Mouse (Mus musculus): Measurements from ENCODE around the gene Cnot6l. TPM values are rescaled to one million over a fixed set of nuclear protein-coding genes. Genes with fewer than 3 reads are reported as not detected.

The Cnot6l gene
- total and polyA plus RNA-seq, 3 experiments = 19.6 to 33.4 (median 28.0) TPM

GRCm38 (mm10) chr5:96162399-96163331, 1.3 kb downstream of the Cnot6l start (continued):
- peak; percentile 33; the same call in 1 of the 2 replicates for TF ChIP-seq IRF4 (IDR thresholded peaks at IDR 0.05; ENCODE audit: low read depth, low read length)

GRCm38 (mm10) chr5:96161578-96162398, 2.2 kb downstream of the Cnot6l start:
- H3K4me3 ChIP-seq (replicated peaks in 1 of 3; ENCODE audit: low read depth in 2 of 3, low read length in 2 of 3, poor library complexity in 1 of 3) = peak overlapping the region; percentile 81 to 96 (median 91)
- H3K9me3 ChIP-seq (replicated peaks; ENCODE audit: low read length) = peaks cover 5% of the 10 kb centered on the region
- H3K4me1 ChIP-seq (ENCODE audit: control insufficient read depth in 1 of 2, insufficient read depth in 2 of 2) = peaks cover 0 to 26% of the 10 kb centered on the region in 2 experiments; a peak in 2 of 4 replicates
- TF ChIP-seq UBTF (IDR thresholded peaks at IDR 0.05; ENCODE audit: low read depth, low read length) (peak; percentile 80), POLR2A (IDR thresholded peaks at IDR 0.05; ENCODE audit: low read depth, low read length) (peak; percentile 39; the same call in 1 of the 2 replicates), SMC3 (IDR thresholded peaks at IDR 0.05; ENCODE audit: low read depth, low read length) (no peak), MAZ (IDR thresholded peaks at IDR 0.05; ENCODE audit: low read depth, low read length) (no peak), MXI1 (IDR thresholded peaks at IDR 0.05; ENCODE audit: low read depth, low read length) (no peak; the same call in none of the 2 replicates), USF1 (IDR thresholded peaks at IDR 0.05; ENCODE audit: low read depth, low read length) (no peak), PAX5 (IDR thresholded peaks at IDR 0.05; ENCODE audit: low read length) (no peak), HCFC1 (IDR thresholded peaks at IDR 0.05; ENCODE audit: low read depth, low read length) (no peak), POLR2AphosphoS2 (IDR thresholded peaks at IDR 0.05; ENCODE audit: low read depth, low read length) (no peak), KAT2A (IDR thresholded peaks at IDR 0.05; ENCODE audit: insufficient replicate concordance, low read length) (no peak), BHLHE40 (IDR thresholded peaks at IDR 0.05; ENCODE audit: low read depth, low read length) (0 out of 2 replicates have a peak, but pooled peaks have one; percentile 3), MYC (IDR thresholded peaks at IDR 0.05; ENCODE audit: low read depth, low read length) (no peak), ZMIZ1 (IDR thresholded peaks at IDR 0.05; ENCODE audit: low read depth, low read length) (no peak), TBP (conservative IDR thresholded peaks at IDR 0.05; ENCODE audit: low read depth, low read length) (no peak), ZC3H11A (IDR thresholded peaks at IDR 0.05; ENCODE audit: low read depth, low read length) (no peak), RCOR1 (conservative IDR thresholded peaks at IDR 0.05; ENCODE audit: low read depth, low read length) (no peak), EP300 (IDR thresholded peaks at IDR 0.05; ENCODE audit: low read length) (no peak), RAD21 (IDR thresholded peaks at IDR 0.05; ENCODE audit: low read depth, low read length) (no peak), JUN (IDR thresholded peaks at IDR 0.05; ENCODE audit: insufficient read depth, low read depth, low read length) (no peak), ZNF384 (IDR thresholded peaks at IDR 0.05; ENCODE audit: low read depth, low read length) (no peak), CTCF (conservative IDR thresholded peaks at IDR 0.05 in 1 of 2, IDR thresholded peaks at IDR 0.05 in 1 of 2; ENCODE audit: low read depth in 2 of 2, low read length in 2 of 2) (no peak), MEF2A (IDR thresholded peaks at IDR 0.05; ENCODE audit: borderline replicate concordance, low read depth, low read length) (no peak), NRF1 (IDR thresholded peaks at IDR 0.05; ENCODE audit: low read depth, low read length) (peak; percentile 57), TCF12 (IDR thresholded peaks at IDR 0.05; ENCODE audit: low read depth, low read length) (peak; percentile 8; the same call in 1 of the 2 replicates), MAX (IDR thresholded peaks at IDR 0.05; ENCODE audit: low read length) (no peak), ETS1 (conservative IDR thresholded peaks at IDR 0.05; ENCODE audit: low read depth, low read length) (no peak), MAFK (IDR thresholded peaks at IDR 0.05; ENCODE audit: insufficient replicate concordance, low read length) (no peak), SIN3A (IDR thresholded peaks at IDR 0.05; ENCODE audit: low read length) (no peak), USF2 (conservative IDR thresholded peaks at IDR 0.05; ENCODE audit: low read depth, low read length) (no peak), ELF1 (IDR thresholded peaks at IDR 0.05; ENCODE audit: low read depth, low read length) (no peak), E2F4 (IDR thresholded peaks at IDR 0.05; ENCODE audit: insufficient replicate concordance, low read depth, low read length) (no peak), CHD1 (IDR thresholded peaks at IDR 0.05; ENCODE audit: low read depth, low read length) (no peak)
- dilution Hi-C loops (cut with MboI; ENCODE audit: extremely low pct_ligation_motif_present, extremely low pct_unique_long_range_greater_than_20kb, low sequenced_read_pairs) (no loop called here), in situ Hi-C loops (cut with MboI; ENCODE audit: low pct_ligation_motif_present, low pct_unique_long_range_greater_than_20kb, low sequenced_read_pairs) (no loop called here)
- no peak for DNase-seq (ENCODE audit: extremely low read depth)
- H3K27ac ChIP-seq (ENCODE audit: insufficient read depth, low read depth) = peak overlapping the region; percentile 93
- H3K27me3 ChIP-seq (replicated peaks) = no peaks in the 10 kb centered on the region
- peaks cover 0 to 2% of the 10 kb centered on the region in 2 experiments for H3K36me3 ChIP-seq (replicated peaks in 1 of 2; ENCODE audit: control insufficient read depth in 1 of 2, insufficient read depth in 1 of 2, low read length in 1 of 2)
- no peak overlapping the region; the same call in 1 of the 2 replicates for H3K4me2 ChIP-seq (ENCODE audit: insufficient read depth, low read depth, poor library complexity, severe bottlenecking)
- H3K9ac ChIP-seq (ENCODE audit: insufficient read depth, low read depth) = peak overlapping the region; percentile 98
- peaks cover 43% of the 10 kb centered on the region for H3K79me2 ChIP-seq (replicated peaks; ENCODE audit: control insufficient read depth, extremely low read depth, insufficient read depth, poor library complexity, severe bottlenecking)

Measured in CH12.LX (cell line).